Mouse (Mus musculus) G1E (cell line): Measurements from ENCODE around the gene Ccdc50.

ENCODE experiments used
- CTCF ChIP-seq: IDR thresholded peaks from 2 replicates; pipeline ENCODE4 v1.5.1; 2012; ENCODE audit warnings: low read depth, low read length, inconsistent platforms, mixed read lengths
- GATA1 ChIP-seq: IDR thresholded peaks from 2 replicates; pipeline ENCODE4 v1.6.1; 2012; ENCODE audit warnings: borderline replicate concordance, low read length, inconsistent platforms, mixed read lengths
- POLR2AphosphoS5 ChIP-seq: IDR thresholded peaks from 2 replicates; pipeline ENCODE4 v1.6.1; 2012; ENCODE audit warnings: low read depth, low read length, inconsistent platforms; ENCODE audit not compliant: insufficient replicate concordance
- TAL1 ChIP-seq: conservative IDR thresholded peaks from 2 replicates; pipeline ENCODE4 v1.6.1; 2012; ENCODE audit warnings: low read depth, low read length, inconsistent platforms, mixed read lengths

GRCm38 (mm10) chr16:27349878-27350532, 38.7 kb upstream of the Ccdc50 start:
- TF ChIP-seq CTCF (no peak), GATA1 (no peak), TAL1 (no peak), POLR2AphosphoS5 (no peak)
